Mouse (Mus musculus): ENCODE results near the gene Aplf. TPM values are rescaled to one million over a fixed set of nuclear protein-coding genes. Genes with fewer than 3 reads are reported as not detected.

Gene Aplf
- polyA plus RNA-seq, 1 experiment from 2014 or later = 25.2 TPM

GRCm38 (mm10) chr6:87583991-87584390 is 88.0 kb downstream of the Aplf start:
- no peak overlapping the region for H3K4me2 ChIP-seq
- no peaks in the 10 kb centered on the region for H3K9me3 ChIP-seq (ENCODE audit: control insufficient read depth, low read length)
- H3K27me3 ChIP-seq (replicated peaks; ENCODE audit: control insufficient read depth, insufficient read depth, low read length) = peaks cover 19% of the 10 kb centered on the region
- DNase-seq (ENCODE audit: low spot score) (no peak), ATAC-seq (replicated peaks; ENCODE audit: low FRiP score) (no peak)
- H3K36me3 ChIP-seq (ENCODE audit: control insufficient read depth, insufficient read depth, low read length) = peaks cover 3% of the 10 kb centered on the region; the same call in 1 of the 2 replicates
- H3K27ac ChIP-seq (ENCODE audit: low read depth, low read length) = peak overlapping the region; percentile 49
- H3K4me3 ChIP-seq (ENCODE audit: low read depth, low read length) = no peak overlapping the region
- H3K9ac ChIP-seq (ENCODE audit: low read depth, low read length) = no peak overlapping the region
- peaks cover 26% of the 10 kb centered on the region for H3K4me1 ChIP-seq (replicated peaks; ENCODE audit: control insufficient read depth, insufficient read depth, low read length)
- WGBS = 82% methylated on average over 7 of the region's 7 CpGs

GRCm38 (mm10) chr6:87583183-87583611 is 88.8 kb downstream of the Aplf start:
- WGBS = 69% methylated on average over 1 of the region's 1 CpGs

GRCm38 (mm10) chr6:87582456-87582855 is 89.5 kb downstream of the Aplf start:
- DNase-seq (ENCODE audit: low spot score) = no peak
- Histone ChIP-seq H3K27me3 (replicated peaks; ENCODE audit: control insufficient read depth, insufficient read depth, low read length) (peaks cover 10% of the 10 kb centered on the region), H3K36me3 (ENCODE audit: control insufficient read depth, insufficient read depth, low read length) (no peaks in the 10 kb centered on the region), H3K4me3 (ENCODE audit: low read depth, low read length) (no peak overlapping the region), H3K4me1 (replicated peaks; ENCODE audit: control insufficient read depth, insufficient read depth, low read length) (peaks cover 26% of the 10 kb centered on the region), H3K4me2 (peak overlapping the region; percentile 23), H3K27ac (ENCODE audit: low read depth, low read length) (peak overlapping the region; percentile 41; the same call in 1 of the 2 replicates), H3K9me3 (ENCODE audit: control insufficient read depth, low read length) (no peaks in the 10 kb centered on the region), H3K9ac (ENCODE audit: low read depth, low read length) (no peak overlapping the region)
- no peak for ATAC-seq (replicated peaks; ENCODE audit: low FRiP score)
- WGBS = 42% methylated on average over 6 of the region's 6 CpGs

More at GRCm38 (mm10) chr6:87583183-87583611, 88.8 kb downstream of the Aplf start:
- Histone ChIP-seq H3K27me3 (replicated peaks; ENCODE audit: control insufficient read depth, insufficient read depth, low read length) (peaks cover 14% of the 10 kb centered on the region), H3K4me2 (peak overlapping the region; percentile 23), H3K4me3 (ENCODE audit: low read depth, low read length) (no peak overlapping the region), H3K9me3 (ENCODE audit: control insufficient read depth, low read length) (no peaks in the 10 kb centered on the region), H3K4me1 (replicated peaks; ENCODE audit: control insufficient read depth, insufficient read depth, low read length) (peaks cover 26% of the 10 kb centered on the region), H3K36me3 (ENCODE audit: control insufficient read depth, insufficient read depth, low read length) (peaks cover under 1% of the 10 kb centered on the region; the same call in 1 of the 2 replicates), H3K9ac (ENCODE audit: low read depth, low read length) (no peak overlapping the region), H3K27ac (ENCODE audit: low read depth, low read length) (peak overlapping the region; percentile 41; the same call in 1 of the 2 replicates)
- peak; percentile 96 for ATAC-seq (replicated peaks; ENCODE audit: low FRiP score)
- no peak for DNase-seq (ENCODE audit: low spot score)

GRCm38 (mm10) chr6:87581581-87581980 is 90.4 kb downstream of the Aplf start:
- Histone ChIP-seq H3K36me3 (ENCODE audit: control insufficient read depth, insufficient read depth, low read length) (no peaks in the 10 kb centered on the region), H3K9me3 (ENCODE audit: control insufficient read depth, low read length) (no peaks in the 10 kb centered on the region), H3K4me2 (no peak overlapping the region), H3K4me1 (replicated peaks; ENCODE audit: control insufficient read depth, insufficient read depth, low read length) (peaks cover 27% of the 10 kb centered on the region), H3K27ac (ENCODE audit: low read depth, low read length) (no peak overlapping the region), H3K9ac (ENCODE audit: low read depth, low read length) (no peak overlapping the region), H3K27me3 (replicated peaks; ENCODE audit: control insufficient read depth, insufficient read depth, low read length) (peaks cover 4% of the 10 kb centered on the region; the same call in 1 of the 2 replicates), H3K4me3 (ENCODE audit: low read depth, low read length) (no peak overlapping the region)
- 63% methylated on average over 18 of the region's 18 CpGs for WGBS
- DNase-seq (ENCODE audit: low spot score) (no peak), ATAC-seq (replicated peaks; ENCODE audit: low FRiP score) (no peak)

GRCm38 (mm10) chr6:87581071-87581470 is 90.9 kb downstream of the Aplf start:
- H3K4me2 ChIP-seq = no peak overlapping the region
- no peak overlapping the region for H3K27ac ChIP-seq (ENCODE audit: low read depth, low read length)
- DNase-seq (ENCODE audit: low spot score) (no peak), ATAC-seq (replicated peaks; ENCODE audit: low FRiP score) (no peak)
- 85% methylated on average over 15 of the region's 15 CpGs for WGBS
- H3K36me3 ChIP-seq (ENCODE audit: control insufficient read depth, insufficient read depth, low read length) = no peaks in the 10 kb centered on the region
- peaks cover 25% of the 10 kb centered on the region for H3K4me1 ChIP-seq (replicated peaks; ENCODE audit: control insufficient read depth, insufficient read depth, low read length)
- no peak overlapping the region for H3K9ac ChIP-seq (ENCODE audit: low read depth, low read length)
- no peaks in the 10 kb centered on the region for H3K9me3 ChIP-seq (ENCODE audit: control insufficient read depth, low read length)
- peaks cover 3% of the 10 kb centered on the region; the same call in 1 of the 2 replicates for H3K27me3 ChIP-seq (replicated peaks; ENCODE audit: control insufficient read depth, insufficient read depth, low read length)
- H3K4me3 ChIP-seq (ENCODE audit: low read depth, low read length) = no peak overlapping the region

Other genes with a start within 250 kb of the Aplf start
- gene Bmp10, start 243.2 kb downstream of the Aplf start, polyA plus RNA-seq (2014; fragmentation: Nextera tagmentation; extraction: Ambion mirVana) = 0.75 and 0.82 TPM in 2 replicates
- gene Arhgap25, start 138.9 kb downstream of the Aplf start, polyA plus RNA-seq (2014; fragmentation: Nextera tagmentation; extraction: Ambion mirVana) = 6.9 and 7.9 TPM in 2 replicates
- gene Prokr1, start 81.5 kb downstream of the Aplf start, polyA plus RNA-seq (2014; fragmentation: Nextera tagmentation; extraction: Ambion mirVana) = 1.8 and 3.2 TPM in 2 replicates
- 0.45 and 0.57 TPM in 2 replicates for gene Efcc1, start 58.7 kb upstream of the Aplf start, polyA plus RNA-seq (2014; fragmentation: Nextera tagmentation; extraction: Ambion mirVana)
- gene Gp9, start 105.9 kb upstream of the Aplf start, polyA plus RNA-seq (2014; fragmentation: Nextera tagmentation; extraction: Ambion mirVana) = 37.2 and 37.3 TPM in 2 replicates
- 20.4 and 21.4 TPM in 2 replicates for gene Rab43, start 140.0 kb upstream of the Aplf start, polyA plus RNA-seq (2014; fragmentation: Nextera tagmentation; extraction: Ambion mirVana)
- 5.6 and 7.8 TPM in 2 replicates for gene Gm45140, start 163.6 kb upstream of the Aplf start, polyA plus RNA-seq (2014; fragmentation: Nextera tagmentation; extraction: Ambion mirVana)
- gene Isy1, start 166.6 kb upstream of the Aplf start, polyA plus RNA-seq (2014; fragmentation: Nextera tagmentation; extraction: Ambion mirVana) = 84.8 and 89.0 TPM in 2 replicates
- gene Cnbp, start 178.9 kb upstream of the Aplf start, polyA plus RNA-seq (2014; fragmentation: Nextera tagmentation; extraction: Ambion mirVana) = 1,371 and 1,468 TPM in 2 replicates
- gene Copg1, start 215.6 kb upstream of the Aplf start, polyA plus RNA-seq (2014; fragmentation: Nextera tagmentation; extraction: Ambion mirVana) = 116 and 130 TPM in 2 replicates
- gene Hmces, start 241.7 kb upstream of the Aplf start, polyA plus RNA-seq (2014; fragmentation: Nextera tagmentation; extraction: Ambion mirVana) = 41.7 and 42.7 TPM in 2 replicates

Measured in liver, embryonic 11.5 days (tissue).